Mouse (Mus musculus) limb, embryonic 11.5 days (tissue): ENCODE data around the gene Tekt1. TPM values are rescaled to one million over a fixed set of nuclear protein-coding genes. Genes with fewer than 3 reads are reported as not detected.

Experiments
- ATAC-seq: fragments of 200-750 bp; cut with Nextera tagmentation; 2 replicates; pipeline ENCODE4 v1.8.0; 2017; ENCODE audit warnings: low read depth; ENCODE audit not compliant: insufficient number of reproducible peaks, low FRiP score, low TSS enrichment
- DNase-seq: peaks from one replicate; pipeline ENCODE4 v3.0.0-alpha.2; 2015; ENCODE audit warnings: low spot score
- H3K27ac ChIP-seq: fragments of 300-500 bp; sonication (generic); replicated peaks from 2 replicates; pipeline ENCODE4 v1.5.1; 2014; ENCODE audit warnings: low read depth, mild to moderate bottlenecking, low read length
- H3K27me3 ChIP-seq: fragments of 300-500 bp; sonication (generic); 2 replicates; pipeline ENCODE4 v1.6.1; 2014; ENCODE audit warnings: mild to moderate bottlenecking, low read length, mixed read lengths; ENCODE audit not compliant: control insufficient read depth, insufficient read depth
- H3K36me3 ChIP-seq: fragments of 300-500 bp; sonication (generic); 2 replicates; pipeline ENCODE4 v1.6.1; 2014; ENCODE audit warnings: mild to moderate bottlenecking, low read length, moderate library complexity, mixed read lengths; ENCODE audit not compliant: control insufficient read depth, insufficient read depth
- H3K4me1 ChIP-seq: fragments of 300-500 bp; sonication (generic); 2 replicates; pipeline ENCODE4 v1.6.1; 2014; ENCODE audit warnings: low read length, mixed read lengths; ENCODE audit not compliant: control insufficient read depth, insufficient read depth
- H3K4me2 ChIP-seq: fragments of 300-500 bp; sonication (generic); 2 replicates; pipeline ENCODE4 v1.6.1; 2014; ENCODE audit warnings: low read depth, mild to moderate bottlenecking, moderate library complexity; ENCODE audit not compliant: severe bottlenecking
- H3K4me3 ChIP-seq: fragments of 300-500 bp; sonication (generic); 2 replicates; pipeline ENCODE4 v1.5.1; 2014; ENCODE audit warnings: low read depth, low read length
- H3K9ac ChIP-seq: fragments of 300-500 bp; sonication (generic); 2 replicates; pipeline ENCODE4 v1.6.1; 2014; ENCODE audit warnings: mild to moderate bottlenecking, low read length
- H3K9me3 ChIP-seq: fragments of 300-500 bp; sonication (generic); 2 replicates; pipeline ENCODE4 v1.6.1; 2016; ENCODE audit warnings: low read length; ENCODE audit not compliant: control insufficient read depth
- WGBS: fragments of 180-500 bp; shearing (Covaris S2); extraction: QIAGEN DNeasy Blood & Tissue Kit; methylation state at CpG from one replicate; pipeline ENCODE4 v1.1.7; 2014; 5-methylcytosine and 5-hydroxymethylcytosine counted together
- polyA plus RNA-seq: library from polyadenylated mRNA; unstranded; fragments of >200 nt; fragmentation: Nextera tagmentation; extraction: Ambion mirVana; gene quantifications from 2 replicates; pipeline ENCODE4 v1.2.1, GENCODE M21; 2014

The Tekt1 gene
- polyA plus RNA-seq, 1 experiment from 2014 or later, result 6.3 TPM

DNA sequence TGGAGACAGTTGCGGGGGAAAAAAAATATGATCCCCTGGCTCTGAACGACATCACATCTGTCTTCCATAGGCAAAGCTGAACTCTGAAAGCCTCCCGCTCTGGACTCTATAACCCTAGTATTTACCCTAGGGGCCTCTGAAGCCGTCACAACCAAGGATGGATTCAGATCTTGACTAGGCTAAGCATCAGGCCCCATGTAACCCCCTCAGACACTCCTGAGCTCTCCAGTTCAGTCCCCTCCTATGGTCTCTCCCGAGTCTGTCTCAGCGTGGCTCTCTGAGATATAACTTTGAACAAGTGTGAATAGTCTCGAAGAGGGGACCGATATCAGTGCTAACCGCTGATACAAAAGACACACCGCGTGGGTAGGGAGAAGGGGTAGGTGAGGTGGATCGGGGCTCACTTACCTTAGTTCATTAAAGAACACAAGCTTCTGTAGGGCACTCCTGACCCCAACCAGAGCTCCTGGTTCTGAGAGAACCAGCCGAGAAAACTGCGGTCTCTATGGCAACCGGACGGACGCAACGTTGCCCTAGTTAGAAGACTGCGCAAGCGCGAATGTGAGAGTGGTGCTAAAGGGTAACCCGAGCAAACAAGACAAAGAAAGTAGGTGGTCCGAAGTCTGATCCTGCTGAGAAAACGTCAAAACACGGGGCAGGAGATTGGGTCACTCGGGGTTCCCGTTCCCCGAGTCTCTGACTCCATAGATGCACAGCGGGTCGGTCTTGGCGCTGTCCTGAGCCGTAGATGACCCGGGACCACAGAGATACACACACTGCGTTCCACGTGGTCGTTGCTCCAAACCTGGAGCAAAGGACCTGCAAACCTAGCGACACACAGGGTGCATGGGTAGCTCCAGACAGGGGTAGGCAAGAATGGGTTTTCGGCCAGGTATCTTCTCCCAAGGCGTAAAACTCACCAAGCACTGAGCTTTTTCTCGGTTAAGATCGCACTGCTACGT lies 576 bp downstream of the Tekt1 start:
- Histone ChIP-seq H3K4me2 (peak overlapping the region; percentile 79), H3K36me3 (no peaks in the 10 kb centered on the region), H3K4me1 (peaks cover 4% of the 10 kb centered on the region), H3K27ac (0 out of 2 replicates have a peak overlapping the region, but pooled peaks have one; percentile 14), H3K9me3 (no peaks in the 10 kb centered on the region), H3K27me3 (no peaks in the 10 kb centered on the region), H3K9ac (peak overlapping the region; percentile 76), H3K4me3 (peak overlapping the region; percentile 37)
- 10% methylated on average over 42 of the region's 42 CpGs for WGBS
- DNase-seq (peak; percentile 91), ATAC-seq (peak; percentile 87)

DNA sequence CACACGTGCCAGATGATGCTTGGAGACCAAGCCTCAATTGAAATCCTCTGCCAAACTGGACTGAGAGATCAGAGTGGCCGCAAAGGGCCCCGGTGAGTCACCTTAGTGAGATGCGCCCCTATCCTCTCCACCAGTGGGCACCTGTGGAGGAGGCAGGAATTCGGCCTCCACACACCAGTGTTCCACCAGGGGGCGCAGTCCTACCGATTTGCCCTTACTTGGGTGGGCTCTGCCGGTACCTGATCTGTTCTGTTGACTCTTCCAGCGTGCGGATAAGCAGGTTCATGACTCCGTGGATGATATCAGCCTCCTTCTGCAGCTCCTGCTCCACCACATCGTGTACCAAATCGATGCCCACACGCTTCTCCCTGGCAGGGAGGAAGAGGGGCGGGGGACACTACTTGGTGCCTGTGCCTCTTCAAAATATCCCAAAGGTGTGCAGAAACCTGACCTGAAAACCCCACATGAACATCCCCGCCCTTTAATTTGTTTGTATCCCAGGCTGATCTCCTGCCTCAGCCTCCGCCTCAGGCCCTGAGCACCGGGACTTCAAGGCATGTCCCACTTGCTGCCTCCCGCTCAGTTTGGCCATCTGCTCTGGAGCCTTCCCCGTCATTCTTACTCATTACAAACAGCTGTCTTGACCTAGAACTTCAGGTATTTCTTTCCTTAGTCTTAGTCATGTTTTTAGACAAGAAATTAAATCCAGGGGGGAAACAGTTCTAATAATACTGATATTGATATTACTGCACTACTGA lies 7.1 kb downstream of the Tekt1 start:
- H3K4me3 ChIP-seq, result no peak overlapping the region
- H3K9me3 ChIP-seq, result no peaks in the 10 kb centered on the region
- ATAC-seq (no peak), DNase-seq (peak; percentile 88)
- H3K36me3 ChIP-seq, result no peaks in the 10 kb centered on the region
- 24% methylated on average over 20 of the region's 20 CpGs for WGBS
- H3K27ac ChIP-seq, result no peak overlapping the region
- H3K27me3 ChIP-seq, result no peaks in the 10 kb centered on the region
- no peaks in the 10 kb centered on the region for H3K4me1 ChIP-seq
- no peak overlapping the region for H3K9ac ChIP-seq
- peak overlapping the region; percentile 10; the same call in 1 of the 2 replicates for H3K4me2 ChIP-seq

DNA sequence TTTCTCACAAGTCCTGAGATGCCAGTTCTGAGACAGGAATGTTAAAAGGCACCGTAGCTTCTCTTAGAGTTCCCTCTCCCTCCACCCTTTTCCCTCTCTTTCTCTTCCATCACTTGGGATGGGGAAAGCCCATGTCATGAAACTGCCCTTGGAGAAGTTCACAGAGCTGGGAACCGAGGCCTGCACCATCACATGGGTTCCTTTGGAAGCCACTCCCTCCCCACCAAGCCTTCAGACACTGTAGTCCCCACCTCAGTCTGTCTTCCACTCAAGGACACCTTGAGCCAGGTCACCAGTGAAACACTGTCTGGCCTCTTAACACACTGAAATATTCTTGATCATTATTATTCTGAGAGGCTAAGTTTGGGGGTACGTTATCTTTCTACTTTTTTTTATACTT lies 9.1 kb downstream of the Tekt1 start:
- Histone ChIP-seq H3K27me3 (no peaks in the 10 kb centered on the region), H3K36me3 (no peaks in the 10 kb centered on the region), H3K27ac (no peak overlapping the region), H3K4me2 (no peak overlapping the region), H3K9me3 (no peaks in the 10 kb centered on the region), H3K4me1 (no peaks in the 10 kb centered on the region), H3K4me3 (no peak overlapping the region), H3K9ac (no peak overlapping the region)
- ATAC-seq, result no peak
- 84% methylated on average over 3 of the region's 3 CpGs for WGBS
- no peak for DNase-seq

DNA sequence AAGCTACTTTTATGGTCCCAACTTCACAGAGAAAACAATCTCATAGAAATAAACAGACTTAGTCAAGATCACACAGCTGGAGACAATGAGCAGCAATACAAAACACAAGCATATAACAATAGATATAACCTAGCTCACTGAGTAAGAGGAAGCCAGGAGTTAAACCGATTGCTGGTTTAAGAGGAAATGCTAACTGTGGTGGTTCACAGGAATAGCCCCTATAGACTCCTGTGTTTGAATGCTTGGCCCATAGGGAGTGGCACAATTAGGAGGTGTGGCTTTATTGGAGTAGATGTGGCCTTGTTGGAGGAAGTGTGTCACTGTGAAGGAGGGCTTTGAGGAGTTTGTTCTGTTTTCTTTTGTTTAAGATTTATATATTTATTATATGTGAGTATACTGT lies 10.0 kb downstream of the Tekt1 start:
- Histone ChIP-seq H3K4me1 (no peaks in the 10 kb centered on the region), H3K36me3 (no peaks in the 10 kb centered on the region), H3K27me3 (no peaks in the 10 kb centered on the region), H3K9ac (no peak overlapping the region), H3K27ac (no peak overlapping the region), H3K9me3 (no peaks in the 10 kb centered on the region), H3K4me2 (no peak overlapping the region), H3K4me3 (no peak overlapping the region)
- WGBS, result 64% methylated on average over 1 of the region's 1 CpGs
- ATAC-seq (no peak), DNase-seq (no peak)

DNA sequence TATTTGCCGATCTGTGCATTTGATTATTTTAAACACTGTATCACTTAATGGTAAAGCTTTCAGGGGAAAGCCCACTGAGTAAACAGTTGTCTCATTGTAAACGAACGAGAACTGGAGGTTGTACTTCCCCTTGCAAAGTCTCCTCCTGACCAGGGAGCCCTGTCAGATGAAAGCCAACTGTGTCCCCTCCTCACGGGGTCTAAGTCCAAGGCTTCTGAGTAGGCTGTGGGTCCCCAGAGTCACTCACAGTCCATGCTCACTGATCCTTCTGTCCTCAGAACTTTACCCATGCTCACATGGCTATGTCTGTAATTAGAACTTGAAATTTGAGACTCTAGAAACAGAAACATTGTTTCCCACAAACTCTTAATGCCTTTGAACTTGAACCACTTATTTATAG lies 12.6 kb downstream of the Tekt1 start:
- 60% methylated on average over 4 of the region's 4 CpGs for WGBS
- H3K4me1 ChIP-seq, result no peaks in the 10 kb centered on the region
- H3K4me2 ChIP-seq, result no peak overlapping the region
- DNase-seq (no peak), ATAC-seq (no peak)
- no peak overlapping the region for H3K27ac ChIP-seq
- no peaks in the 10 kb centered on the region for H3K27me3 ChIP-seq
- no peak overlapping the region for H3K4me3 ChIP-seq
- no peaks in the 10 kb centered on the region for H3K36me3 ChIP-seq
- no peak overlapping the region for H3K9ac ChIP-seq
- no peaks in the 10 kb centered on the region for H3K9me3 ChIP-seq

DNA sequence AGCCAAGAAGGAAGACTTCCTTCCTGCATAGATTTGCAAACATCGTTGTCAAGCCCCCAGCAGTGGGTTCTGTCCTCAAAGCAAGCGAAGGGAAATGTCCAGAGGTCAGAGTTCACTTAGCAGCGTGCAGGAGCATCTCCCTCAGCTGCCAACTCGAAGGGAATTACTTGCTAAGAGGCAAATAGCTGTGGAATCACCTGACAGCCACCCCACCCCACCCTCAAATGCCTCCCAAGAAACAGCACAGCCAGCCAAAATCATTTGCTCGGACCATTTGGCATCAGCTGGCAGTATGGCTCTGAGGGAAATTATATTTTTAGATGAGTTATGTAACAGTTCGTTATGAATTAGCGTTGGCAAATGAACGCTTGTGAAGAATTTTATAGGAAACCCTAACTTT lies 13.2 kb downstream of the Tekt1 start:
- H3K27ac ChIP-seq, result no peak overlapping the region
- no peaks in the 10 kb centered on the region for H3K4me1 ChIP-seq
- no peaks in the 10 kb centered on the region for H3K9me3 ChIP-seq
- no peaks in the 10 kb centered on the region for H3K27me3 ChIP-seq
- no peak overlapping the region for H3K4me3 ChIP-seq
- H3K36me3 ChIP-seq, result no peaks in the 10 kb centered on the region
- WGBS, result 51% methylated on average over 8 of the region's 8 CpGs
- DNase-seq (no peak), ATAC-seq (no peak)
- no peak overlapping the region for H3K4me2 ChIP-seq
- no peak overlapping the region for H3K9ac ChIP-seq

DNA sequence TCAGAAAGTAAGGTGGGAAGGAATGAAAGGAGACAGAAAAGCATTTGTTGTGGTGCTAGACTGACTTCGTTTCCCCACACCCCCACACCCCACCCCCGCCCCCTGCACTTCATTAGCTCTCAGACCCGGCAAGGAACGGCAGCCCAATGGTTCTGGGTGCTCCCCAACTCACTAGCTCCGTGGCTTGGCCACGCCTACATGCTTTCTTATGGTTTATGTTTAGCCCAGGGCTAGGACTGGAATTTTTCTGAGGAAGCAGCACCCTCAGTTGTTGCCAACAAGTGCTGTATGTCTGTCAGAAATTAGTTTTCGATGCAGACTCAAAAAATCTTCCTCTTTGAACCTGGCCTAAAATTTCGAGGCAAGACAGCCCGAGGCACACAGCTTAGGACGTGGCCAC lies 13.7 kb downstream of the Tekt1 start:
- Histone ChIP-seq H3K9ac (no peak overlapping the region), H3K9me3 (no peaks in the 10 kb centered on the region), H3K27me3 (no peaks in the 10 kb centered on the region), H3K4me2 (no peak overlapping the region), H3K27ac (no peak overlapping the region), H3K36me3 (no peaks in the 10 kb centered on the region), H3K4me3 (no peak overlapping the region), H3K4me1 (no peaks in the 10 kb centered on the region)
- ATAC-seq, result no peak
- 53% methylated on average over 10 of the region's 10 CpGs for WGBS
- DNase-seq, result no peak

DNA sequence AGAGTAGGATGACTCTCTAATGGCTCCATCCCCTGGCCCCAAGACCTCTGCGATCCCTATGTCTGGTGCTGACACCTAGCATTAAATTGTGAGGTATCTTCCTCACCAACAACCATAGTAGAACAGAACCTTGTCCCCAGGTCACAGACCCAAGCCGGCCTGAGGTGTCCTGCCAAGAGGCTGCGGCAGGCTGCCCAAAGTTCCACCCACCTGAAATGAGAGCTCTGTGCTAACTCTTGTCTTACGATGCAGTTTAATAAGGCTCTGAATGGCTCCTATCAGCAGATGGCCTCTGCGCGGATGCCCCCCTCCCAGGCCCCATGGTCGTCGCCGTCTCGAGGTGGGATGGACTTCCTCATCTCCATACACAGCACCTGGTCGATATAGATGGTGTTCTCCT lies 17.8 kb downstream of the Tekt1 start:
- WGBS, result 90% methylated on average over 11 of the region's 11 CpGs
- no peak overlapping the region for H3K9ac ChIP-seq

More for the DNA sequence above, 17.8 kb downstream of the Tekt1 start:
- H3K36me3 ChIP-seq, result no peaks in the 10 kb centered on the region
- DNase-seq (no peak), ATAC-seq (no peak)
- no peaks in the 10 kb centered on the region for H3K9me3 ChIP-seq
- H3K4me3 ChIP-seq, result no peak overlapping the region
- H3K4me2 ChIP-seq, result no peak overlapping the region
- H3K27me3 ChIP-seq, result no peaks in the 10 kb centered on the region
- H3K4me1 ChIP-seq, result no peaks in the 10 kb centered on the region
- no peak overlapping the region for H3K27ac ChIP-seq
